Mouse (Mus musculus) WW6 (cell line): ENCODE data around the gene Creb1.
A peak's percentile ranks its signal among the peaks of the same experiment; 100 is the strongest.
"Not testable (repeated sequence)": the region's sequence is repeated elsewhere in the genome, so short reads cannot be mapped to it uniquely, and the experiment has no call there.

Experiments
- DNase-seq: peaks from one replicate; pipeline ENCODE4 v3.0.0-alpha.2; 2013; ENCODE audit warnings: low read depth, low spot score

Gene Creb1

GRCm38 (mm10) chr1:64616881-64617714 is 84.7 kb downstream of the Creb1 start, which contains the start of gene Mettl21a:
Gene Mettl21a (minus strand): TSS chr1:64617242.
- DNase-seq, result peak; percentile 60

- DNase-seq, result peak; percentile 65
Observed at GRCm38 (mm10) chr1:64617715-64617984, 85.2 kb downstream of the Creb1 start.

GRCm38 (mm10) chr1:64618226-64618625 is 85.8 kb downstream of the Creb1 start:
- DNase-seq, result no peak

GRCm38 (mm10) chr1:64621116-64621515 is 88.7 kb downstream of the Creb1 start:
- no peak for DNase-seq

DNA sequence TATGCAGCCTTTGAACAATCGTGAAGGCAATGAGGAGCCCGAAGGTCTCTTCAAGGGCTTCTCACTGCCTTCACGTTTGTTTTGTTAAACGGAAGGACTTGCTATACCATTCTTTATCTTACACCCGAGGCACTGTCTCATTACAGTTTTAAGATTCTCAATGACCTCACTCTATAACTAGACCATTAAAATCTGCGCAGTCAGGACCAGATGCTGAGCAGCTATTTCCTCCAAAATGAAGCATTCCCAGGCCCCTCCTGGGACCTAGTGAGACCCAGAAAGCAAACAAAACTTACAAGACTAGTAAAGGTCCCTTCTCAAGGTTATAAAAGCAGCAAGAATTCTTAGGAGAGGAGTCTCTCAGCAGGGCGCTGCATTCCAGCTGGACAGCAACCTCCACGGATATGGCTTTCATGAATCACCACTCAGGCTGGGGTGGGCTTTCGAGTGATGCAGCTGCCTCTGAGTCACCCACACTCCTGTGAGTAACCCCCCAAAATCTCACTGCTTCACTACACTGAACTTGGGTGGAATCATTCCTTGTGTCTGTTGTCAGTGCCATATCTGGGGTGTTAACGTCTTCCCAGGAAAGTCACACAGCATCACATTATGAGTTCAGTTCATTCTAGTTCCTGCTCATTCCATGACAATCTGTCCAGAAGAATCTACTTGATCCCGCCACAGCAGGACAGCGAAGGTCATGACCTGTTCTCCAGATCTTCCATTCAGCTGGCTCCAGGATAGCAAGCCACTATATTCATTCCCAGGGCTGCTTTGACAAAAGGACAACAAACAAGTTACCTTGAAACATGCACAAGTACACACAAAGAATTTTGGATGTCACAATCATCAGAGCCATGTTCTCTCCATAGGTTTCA is 91.4 kb downstream of the Creb1 start:
- no peak for DNase-seq

DNA sequence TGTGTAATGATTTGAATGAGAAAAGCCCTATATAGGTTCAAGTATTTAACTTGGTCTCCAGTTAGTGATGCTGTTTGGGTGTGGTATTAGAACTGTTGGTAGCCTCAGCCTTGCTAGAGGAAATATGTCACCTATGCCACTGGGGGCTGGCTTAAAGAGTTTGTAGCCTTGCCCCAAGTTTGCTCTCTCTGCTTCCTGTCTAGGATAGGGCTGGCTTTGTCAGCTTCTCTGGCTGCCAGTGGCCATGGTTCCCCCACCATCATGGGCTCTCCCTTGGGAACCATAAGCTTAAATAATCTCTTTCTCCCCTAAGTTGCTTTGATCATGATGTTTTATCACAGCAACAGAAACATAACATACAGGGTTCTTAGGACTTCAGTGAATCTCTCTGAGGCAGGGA is 92.8 kb downstream of the Creb1 start:
- DNase-seq, result no peak

DNA sequence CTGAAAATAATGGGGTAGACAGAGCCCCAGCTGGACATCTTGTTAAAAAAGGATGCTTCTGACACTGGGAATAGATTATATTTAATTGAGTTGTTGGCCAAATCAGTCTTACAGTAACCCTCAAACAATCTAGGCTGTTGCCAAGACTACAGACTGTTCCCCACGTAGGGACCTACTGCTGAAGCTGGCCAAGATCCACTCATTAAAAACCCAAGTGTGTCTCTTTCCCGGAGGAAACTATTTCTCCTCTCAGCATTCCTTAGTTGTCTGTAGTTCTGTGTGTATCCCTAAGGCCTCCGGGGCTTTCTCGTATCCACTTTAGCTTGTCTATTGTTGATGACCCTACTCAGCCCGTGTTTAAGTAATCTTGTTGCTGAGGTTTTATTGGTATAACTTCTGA is 99.1 kb downstream of the Creb1 start:
- DNase-seq, result no peak

- no peak for DNase-seq
Observed at GRCm38 (mm10) chr1:64633237-64633636, 100.8 kb downstream of the Creb1 start.

- DNase-seq, result no peak
Observed at GRCm38 (mm10) chr1:64635624-64636023, 103.2 kb downstream of the Creb1 start.

DNA sequence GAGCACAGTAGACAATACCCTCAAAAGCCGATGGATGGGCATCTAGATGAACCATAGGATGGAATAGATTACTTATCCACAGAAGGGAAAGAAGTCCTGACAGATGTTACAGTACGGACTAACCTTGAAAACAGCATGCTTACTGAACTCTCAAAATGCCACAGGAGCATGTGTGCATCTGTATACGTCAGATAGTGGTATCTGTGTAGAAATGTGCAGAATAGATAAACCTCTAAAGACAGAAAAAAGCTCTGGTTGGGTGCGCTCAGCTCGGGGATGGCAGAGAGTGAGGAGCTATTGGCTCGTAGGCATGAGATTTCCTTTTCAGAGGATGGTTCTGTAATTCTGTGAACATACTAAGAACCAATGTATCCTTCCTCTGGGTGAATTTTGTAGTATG is 106.8 kb downstream of the Creb1 start:
- no peak for DNase-seq

DNA sequence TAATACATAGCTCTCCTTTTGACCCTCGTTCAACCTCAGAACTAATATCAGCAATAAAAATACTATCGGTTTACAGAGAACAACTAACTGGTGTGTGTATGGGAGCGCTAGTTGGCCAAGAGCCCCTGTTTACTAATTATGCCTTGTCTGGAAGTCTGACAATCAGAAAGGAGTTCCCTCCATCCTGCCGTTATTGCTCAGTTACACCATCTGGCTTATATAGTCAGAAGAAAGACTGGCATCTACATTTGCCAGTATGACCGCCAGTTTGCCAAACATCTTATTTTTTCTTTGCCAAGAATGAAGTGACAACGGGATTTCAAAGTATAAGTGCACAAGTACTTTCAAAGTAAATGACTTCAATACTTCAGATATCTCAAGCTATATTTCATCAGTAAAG is 108.6 kb downstream of the Creb1 start:
- no peak for DNase-seq

DNA sequence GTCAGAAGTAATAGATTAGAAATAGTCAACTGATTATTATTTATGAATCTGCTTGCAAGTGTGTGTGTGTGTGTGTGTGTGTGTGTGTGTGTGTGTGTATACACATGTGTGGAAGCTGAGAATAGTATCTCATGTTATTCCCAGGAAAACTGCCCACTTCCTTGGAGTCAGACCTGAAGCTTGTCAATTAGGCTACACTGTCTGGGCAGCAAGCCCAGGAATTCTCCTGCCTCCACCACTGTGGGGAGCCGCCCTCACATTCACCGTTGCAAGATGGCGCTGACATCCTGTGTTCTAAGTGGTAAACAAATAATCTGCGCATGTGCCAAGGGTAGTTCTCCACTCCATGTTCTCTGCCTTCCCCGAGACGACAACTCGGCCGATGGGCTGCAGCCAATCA is 110.1 kb downstream of the Creb1 start:
- DNase-seq, result not testable (repeated sequence)

- no peak for DNase-seq
Observed at GRCm38 (mm10) chr1:64644513-64644912, 112.1 kb downstream of the Creb1 start.

DNA sequence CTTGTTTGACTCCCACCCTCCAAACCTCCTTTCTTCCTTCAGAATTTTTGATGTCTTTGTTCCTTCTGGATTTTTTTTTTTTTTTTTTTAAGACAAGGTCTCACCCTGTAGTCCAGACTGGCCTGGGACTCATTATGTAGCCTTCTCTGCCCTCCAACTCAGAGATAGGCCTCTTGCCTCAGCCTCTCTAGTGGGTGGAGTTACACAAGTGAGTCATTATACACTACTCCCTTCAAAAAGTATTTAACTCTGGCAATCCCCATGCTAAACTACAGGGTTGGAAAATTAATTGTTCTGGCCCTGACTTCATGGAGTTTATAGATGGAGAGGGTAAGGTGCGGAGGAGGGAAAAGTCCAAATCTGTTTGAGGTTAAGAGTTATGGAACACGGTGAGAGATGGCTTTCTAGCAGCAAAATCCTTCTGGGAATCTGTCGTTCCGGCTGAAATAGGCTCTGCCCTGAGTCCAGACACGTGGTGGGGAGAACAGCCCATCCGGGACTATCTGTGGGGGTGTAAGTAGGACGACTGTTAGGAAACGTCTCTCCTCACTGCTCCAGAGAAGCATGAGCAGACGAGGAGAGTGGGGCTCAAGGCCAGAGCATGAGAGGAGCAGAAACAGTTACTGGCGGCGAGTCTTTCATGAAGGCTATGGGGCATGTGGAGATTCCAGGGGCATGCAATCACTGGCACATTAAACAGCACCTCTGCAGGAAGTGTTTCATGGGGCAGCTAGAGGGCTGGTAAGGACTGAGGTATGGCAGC is 117.1 kb downstream of the Creb1 start:
- no peak for DNase-seq

DNA sequence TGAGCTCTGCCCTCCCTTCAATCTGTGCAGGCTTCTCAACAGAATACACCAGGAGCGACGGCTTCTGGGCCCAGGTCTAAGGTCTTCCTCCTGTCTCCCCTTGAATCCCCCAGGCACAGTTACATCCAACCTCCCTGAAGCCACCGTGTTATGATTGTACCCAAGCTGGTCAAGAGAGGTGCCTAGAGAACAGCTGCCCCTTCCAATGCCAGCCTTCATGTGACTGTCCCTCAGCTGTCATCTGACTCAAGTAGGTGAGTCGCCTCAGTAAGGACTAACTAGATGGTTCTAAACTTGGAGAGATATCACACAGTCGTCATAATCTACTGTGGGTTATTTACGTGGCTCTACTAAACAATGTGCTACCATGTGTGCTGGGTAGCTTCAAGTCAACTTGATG is 121.3 kb downstream of the Creb1 start:
- no peak for DNase-seq
